ENCODE assay signal across 18 mouse cellular contexts in the genomic region with DNA sequence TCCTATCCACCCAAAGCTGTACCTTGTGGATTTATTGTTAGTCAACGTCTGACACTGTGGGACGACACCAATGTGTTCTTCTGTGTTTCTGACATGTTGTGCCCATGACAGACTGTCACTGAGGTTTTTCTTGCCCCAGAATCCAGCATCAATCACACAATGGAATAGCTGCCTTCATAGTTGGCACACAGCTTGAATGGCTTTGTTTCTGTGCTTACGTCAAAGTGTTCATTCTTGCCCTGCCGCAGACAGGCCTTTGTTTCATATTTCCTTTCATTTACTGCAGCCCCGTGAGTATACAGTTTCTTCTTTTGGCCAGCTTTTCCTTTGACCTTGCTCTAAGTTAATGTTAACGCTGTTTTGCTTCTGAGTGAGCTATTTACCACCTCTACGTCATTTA.
A peak's percentile ranks its signal among the peaks of the same experiment; 100 is the strongest.
DNase-seq lines count a peak whose midpoint lies in the region; ATAC-seq and TF ChIP-seq lines count a peak whose summit lies in the region.
"Had no signal": no experiment of that assay in that cellular context is flagged by ENCODE, and none has a peak within 500 bp of the region (broad histone marks: within the 10 kb centered on the region; RNA-seq: fewer than 3 reads in every experiment).

No protein-coding gene starts in this region.

- no peak overlapping the region for H3K4me2 ChIP-seq in forebrain, embryonic 14.5 days (ENCODE audit: low read length)
- H3K4me2 ChIP-seq in forebrain, embryonic 11.5 days (ENCODE audit: low read depth, low read length, severe bottlenecking) = no peak overlapping the region
- no peak overlapping the region for H3K4me2 ChIP-seq in kidney, postnatal 0 days (ENCODE audit: low read length)
- H3K4me2 ChIP-seq: heart, embryonic 13.5 days; liver, embryonic 11.5 days had no signal

- H3K9me3 ChIP-seq in forebrain, embryonic 14.5 days (replicated peaks; ENCODE audit: control insufficient read depth, low read length) = no peaks in the 10 kb centered on the region
- H3K9me3 ChIP-seq in forebrain, embryonic 11.5 days (ENCODE audit: control insufficient read depth, low read length) = no peaks in the 10 kb centered on the region
- no peaks in the 10 kb centered on the region for H3K9me3 ChIP-seq in kidney, postnatal 0 days (replicated peaks; ENCODE audit: low read length)
- H3K9me3 ChIP-seq: heart, embryonic 13.5 days had no signal

- peaks cover 3% of the 10 kb centered on the region for H3K4me1 ChIP-seq in forebrain, embryonic 14.5 days (ENCODE audit: control insufficient read depth, insufficient read depth, low read length)
- H3K4me1 ChIP-seq in forebrain, embryonic 11.5 days (replicated peaks; ENCODE audit: control insufficient read depth, insufficient read depth, low read length) = no peaks in the 10 kb centered on the region
- no peaks in the 10 kb centered on the region for H3K4me1 ChIP-seq in kidney, postnatal 0 days (replicated peaks; ENCODE audit: insufficient read depth, low read length)
- H3K4me1 ChIP-seq: heart, embryonic 13.5 days had no signal

- no peak overlapping the region for H3K27ac ChIP-seq in forebrain, embryonic 14.5 days (ENCODE audit: low read depth, low read length)
- H3K27ac ChIP-seq in forebrain, embryonic 11.5 days (ENCODE audit: low read depth, low read length) = no peak overlapping the region
- no peak overlapping the region for H3K27ac ChIP-seq in kidney, postnatal 0 days
- H3K27ac ChIP-seq: heart, embryonic 13.5 days had no signal

- WGBS in forebrain, embryonic 14.5 days = 16% methylated on average over 7 of the region's 7 CpGs
- 54% methylated on average over 7 of the region's 7 CpGs for WGBS in forebrain, embryonic 11.5 days
- WGBS in kidney, postnatal 0 days = 61% methylated on average over 7 of the region's 7 CpGs

- H3K4me3 ChIP-seq in forebrain, embryonic 14.5 days (ENCODE audit: low read depth, low read length) = no peak overlapping the region
- no peak overlapping the region for H3K4me3 ChIP-seq in forebrain, embryonic 11.5 days (ENCODE audit: low read depth, low read length)
- H3K4me3 ChIP-seq in kidney, postnatal 0 days (replicated peaks; ENCODE audit: low read depth, low read length) = no peak overlapping the region
- H3K4me3 ChIP-seq: erythroblast, embryonic 14.5 days; heart, embryonic 13.5 days had no signal

- H3K27me3 ChIP-seq in forebrain, embryonic 14.5 days (replicated peaks; ENCODE audit: control insufficient read depth, insufficient read depth, low read length) = no peaks in the 10 kb centered on the region
- H3K27me3 ChIP-seq in forebrain, embryonic 11.5 days (ENCODE audit: control insufficient read depth, insufficient read depth, low read length) = no peaks in the 10 kb centered on the region
- no peaks in the 10 kb centered on the region for H3K27me3 ChIP-seq in kidney, postnatal 0 days (ENCODE audit: insufficient read depth, low read length)
- H3K27me3 ChIP-seq: heart, embryonic 13.5 days had no signal

- peak; percentile 40; the same call in 1 of the 2 replicates for ATAC-seq in forebrain, embryonic 14.5 days
- no peak for ATAC-seq in forebrain, embryonic 11.5 days (replicated peaks; ENCODE audit: low FRiP score)
- ATAC-seq in kidney, postnatal 0 days (replicated peaks; ENCODE audit: low FRiP score, low read depth) = no peak
- ATAC-seq in erythroblast, adult 5-6 weeks (replicated peaks; ENCODE audit: low FRiP score, poor library complexity, severe bottlenecking) = no peak

- DNase-seq in forebrain, embryonic 14.5 days (ENCODE audit: low spot score) = peak; percentile 27
- no peak for DNase-seq in forebrain, embryonic 11.5 days (ENCODE audit: low spot score)
- DNase-seq in kidney, adult 9 months = peak; percentile 26
- no peak for DNase-seq in kidney, postnatal 25 days
- peak; percentile 74 for DNase-seq in Muller cell, postnatal 12 days (ENCODE audit: inconsistent ontology term)
- DNase-seq in kidney, postnatal 0 days (ENCODE audit: low spot score) = peak; percentile 15
- DNase-seq in layer of hippocampus, postnatal 14 days (ENCODE audit: low spot score in 2 of 2) = no peak
- DNase-seq: adrenal gland, postnatal 25 days; cerebellum, adult 2 months; gastrocnemius, postnatal 14 days; heart, adult 18-20 months; right cerebral cortex, postnatal 4 days; thymus, adult 2 months had no signal

- no peak for TF ChIP-seq CTCF in kidney, postnatal 0 days (IDR thresholded peaks at IDR 0.05; ENCODE audit: low read depth)

- H3K36me3 ChIP-seq in forebrain, embryonic 14.5 days (ENCODE audit: control insufficient read depth, insufficient read depth, low read length) = no peaks in the 10 kb centered on the region
- no peaks in the 10 kb centered on the region for H3K36me3 ChIP-seq in forebrain, embryonic 11.5 days (ENCODE audit: control insufficient read depth, insufficient read depth, low read length)
- no peaks in the 10 kb centered on the region for H3K36me3 ChIP-seq in kidney, postnatal 0 days (ENCODE audit: insufficient read depth, low read length)
- H3K36me3 ChIP-seq: G1E; heart, embryonic 13.5 days had no signal

- H3K9ac ChIP-seq in forebrain, embryonic 14.5 days (ENCODE audit: low read length) = no peak overlapping the region
- H3K9ac ChIP-seq in forebrain, embryonic 11.5 days (ENCODE audit: low read length) = no peak overlapping the region
- H3K9ac ChIP-seq in kidney, postnatal 0 days (ENCODE audit: low read depth, low read length) = no peak overlapping the region
- H3K9ac ChIP-seq: heart, embryonic 13.5 days had no signal

Comparison
In these comparisons a context has a peak if more than half of its experiments do, and no peak if none do; other contexts are left out.
1. DNase-seq: peak in forebrain, embryonic 14.5 days (single experiment), kidney, adult 9 months (single experiment), Muller cell, postnatal 12 days (single experiment) and kidney, postnatal 0 days (single experiment); none in forebrain, embryonic 11.5 days (single experiment), kidney, postnatal 25 days (0 of 2) and layer of hippocampus, postnatal 14 days (0 of 2).